Mouse (Mus musculus) heart, adult 2 months (tissue): ENCODE results near the gene St7. TPM values are rescaled to one million over a fixed set of nuclear protein-coding genes. Genes with fewer than 3 reads are reported as not detected.

Experiments used
- DNase-seq, 2 experiments: peaks; one replicate each; pipeline ENCODE4 v3.0.0; 2021
- H3K27ac ChIP-seq: fragments of 200-600 bp; 2 replicates; pipeline ENCODE4 v1.8.1; 2022
- H3K27me3 ChIP-seq: fragments of 200-500 bp; 2 replicates; pipeline ENCODE4 v1.6.1; 2012; ENCODE audit warnings: mild to moderate bottlenecking, low read length, inconsistent platforms, mixed read lengths; ENCODE audit not compliant: control insufficient read depth, insufficient read depth
- H3K36me3 ChIP-seq: fragments of 200-500 bp; 2 replicates; pipeline ENCODE4 v1.6.1; 2012; ENCODE audit warnings: low read length, inconsistent platforms; ENCODE audit not compliant: control insufficient read depth, insufficient read depth
- H3K4me1 ChIP-seq: fragments of 200-500 bp; 2 replicates; pipeline ENCODE4 v1.6.1; 2011; ENCODE audit warnings: low read length; ENCODE audit not compliant: control insufficient read depth, insufficient read depth
- H3K4me3 ChIP-seq: fragments of 200-600 bp; 2 replicates; pipeline ENCODE4 v1.8.1; 2022
- H3K79me2 ChIP-seq: fragments of 200-500 bp; replicated peaks from 2 replicates; pipeline ENCODE4 v1.6.1; 2012; ENCODE audit warnings: mild to moderate bottlenecking, inconsistent platforms, low read length, moderate library complexity, mixed read lengths; ENCODE audit not compliant: control insufficient read depth, insufficient read depth
- H3K9ac ChIP-seq: fragments of 200-500 bp; 2 replicates; pipeline ENCODE4 v1.6.1; 2012; ENCODE audit warnings: low read depth, mild to moderate bottlenecking, control low read depth, inconsistent platforms, low read length, mixed read lengths
- CTCF ChIP-seq: fragments of 200-600 bp; IDR thresholded peaks from 2 replicates; pipeline ENCODE4 v1.8.1; 2022; ENCODE audit warnings: antibody characterized with exemption, mild to moderate bottlenecking, moderate library complexity
- EP300 ChIP-seq: fragments of 200-500 bp; IDR thresholded peaks from 2 replicates; pipeline ENCODE4 v1.6.1; 2011; ENCODE audit warnings: low read depth, low read length, control low read depth; ENCODE audit not compliant: insufficient read depth
- POLR2A ChIP-seq: fragments of 200-500 bp; IDR thresholded peaks from 2 replicates; pipeline ENCODE4 v1.6.1; 2011; ENCODE audit warnings: mild to moderate bottlenecking, low read depth, low read length, control low read depth; ENCODE audit not compliant: insufficient read depth
- WGBS: fragments of 180-500 bp; shearing (Covaris S2); methylation state at CpG from one replicate; pipeline ENCODE4 v1.1.7; 2018; 5-methylcytosine and 5-hydroxymethylcytosine counted together
- intact Hi-C: fragments of 180-260 bp; cut with DNase I; formaldehyde crosslinking; loops from one replicate; pipeline ENCODE4 v1.15.1; 2025
- polyA plus RNA-seq: library from polyadenylated mRNA; depleted of rRNA; stranded (reverse); fragments of >200 nt; gene quantifications from 2 replicates; pipeline ENCODE4 v1.2.3, GENCODE M21; 2012
- total RNA-seq, 2 experiments: library from RNA; stranded (reverse); gene quantifications; 2 replicates each; pipeline ENCODE4 v1.2.3; 2021

Gene St7
- total and polyA plus RNA-seq, 3 experiments, result 12.0 to 19.5 (median 16.9) TPM

- no peaks in the 10 kb centered on the region for H3K27me3 ChIP-seq
- no peak overlapping the region for H3K27ac ChIP-seq
- H3K4me3 ChIP-seq, result no peak overlapping the region
- H3K9ac ChIP-seq, result no peak overlapping the region
- H3K79me2 ChIP-seq, result no peaks in the 10 kb centered on the region
- H3K36me3 ChIP-seq, result no peaks in the 10 kb centered on the region; the same call in 1 of the 2 replicates
- WGBS, result 97% methylated on average over 2 of the region's 2 CpGs
- DNase-seq, result no peak
- H3K4me1 ChIP-seq, result no peaks in the 10 kb centered on the region
- TF ChIP-seq EP300 (no peak), POLR2A (no peak), CTCF (no peak)
- intact Hi-C loops, result no loop called here
Observed at GRCm38 (mm10) chr6:17823614-17824013, 130.9 kb downstream of the St7 start.

GRCm38 (mm10) chr6:17824735-17825134, 132.0 kb downstream of the St7 start:
- no peak overlapping the region for H3K9ac ChIP-seq
- no peaks in the 10 kb centered on the region for H3K27me3 ChIP-seq
- no peaks in the 10 kb centered on the region; the same call in 1 of the 2 replicates for H3K36me3 ChIP-seq
- no peak overlapping the region for H3K27ac ChIP-seq
- no peaks in the 10 kb centered on the region for H3K79me2 ChIP-seq
- no peak for DNase-seq
- WGBS, result 90% methylated on average over 1 of the region's 1 CpGs
- no peaks in the 10 kb centered on the region for H3K4me1 ChIP-seq
- intact Hi-C loops, result no loop called here
- no peak for TF ChIP-seq EP300
- no peak overlapping the region for H3K4me3 ChIP-seq

GRCm38 (mm10) chr6:17828382-17828781, 135.6 kb downstream of the St7 start:
- Histone ChIP-seq H3K27me3 (no peaks in the 10 kb centered on the region), H3K27ac (no peak overlapping the region), H3K4me3 (no peak overlapping the region), H3K4me1 (no peaks in the 10 kb centered on the region), H3K36me3 (no peaks in the 10 kb centered on the region), H3K79me2 (no peaks in the 10 kb centered on the region), H3K9ac (no peak overlapping the region)
- TF ChIP-seq CTCF (no peak), POLR2A (no peak)
- intact Hi-C loops, result no loop called here
- 61% methylated on average over 4 of the region's 4 CpGs for WGBS
- DNase-seq, result no peak

- no peak overlapping the region for H3K27ac ChIP-seq
- intact Hi-C loops, result no loop called here
- H3K79me2 ChIP-seq, result no peaks in the 10 kb centered on the region
- 97% methylated on average over 1 of the region's 1 CpGs for WGBS
- H3K4me3 ChIP-seq, result no peak overlapping the region
- DNase-seq, result no peak
- H3K36me3 ChIP-seq, result no peaks in the 10 kb centered on the region
- H3K27me3 ChIP-seq, result no peaks in the 10 kb centered on the region
- H3K9ac ChIP-seq, result no peak overlapping the region
- TF ChIP-seq CTCF, result no peak
- no peak for TF ChIP-seq POLR2A
- TF ChIP-seq EP300, result no peak
- H3K4me1 ChIP-seq, result no peaks in the 10 kb centered on the region
Observed at GRCm38 (mm10) chr6:17829981-17830380, 137.2 kb downstream of the St7 start.

GRCm38 (mm10) chr6:17834493-17834892, 141.8 kb downstream of the St7 start:
- H3K27ac ChIP-seq, result no peak overlapping the region
- no peaks in the 10 kb centered on the region for H3K36me3 ChIP-seq
- peak; percentile 48 to 80 for DNase-seq
- no peaks in the 10 kb centered on the region for H3K4me1 ChIP-seq
- H3K79me2 ChIP-seq, result no peaks in the 10 kb centered on the region
- no peaks in the 10 kb centered on the region for H3K27me3 ChIP-seq
- H3K9ac ChIP-seq, result no peak overlapping the region
- TF ChIP-seq CTCF, result peak; percentile 96
- no peak for TF ChIP-seq EP300
- 38% methylated on average over 7 of the region's 7 CpGs for WGBS
- no peak overlapping the region for H3K4me3 ChIP-seq
- intact Hi-C loops, result loop anchor here (1.0 to 2.0 kb wide), 2 partner anchors 108 to 160 kb away; no protein-coding TSS in a partner anchor

GRCm38 (mm10) chr6:17835693-17836092, 143.0 kb downstream of the St7 start:
- TF ChIP-seq POLR2A (no peak), CTCF (no peak), EP300 (no peak)
- H3K4me3 ChIP-seq, result no peak overlapping the region
- 93% methylated on average over 6 of the region's 6 CpGs for WGBS
- no peaks in the 10 kb centered on the region for H3K36me3 ChIP-seq
- H3K79me2 ChIP-seq, result no peaks in the 10 kb centered on the region; the same call in 1 of the 2 replicates
- H3K9ac ChIP-seq, result no peak overlapping the region
- H3K4me1 ChIP-seq, result no peaks in the 10 kb centered on the region
- no peaks in the 10 kb centered on the region for H3K27me3 ChIP-seq
- intact Hi-C loops, result loop anchor here (2.0 kb wide), 1 partner anchor 161 kb away; no protein-coding TSS in a partner anchor
- no peak overlapping the region for H3K27ac ChIP-seq
- DNase-seq, result no peak

GRCm38 (mm10) chr6:17837676-17838075, 144.9 kb downstream of the St7 start:
- Histone ChIP-seq H3K36me3 (no peaks in the 10 kb centered on the region), H3K27me3 (no peaks in the 10 kb centered on the region), H3K79me2 (no peaks in the 10 kb centered on the region; the same call in 1 of the 2 replicates), H3K27ac (no peak overlapping the region), H3K4me3 (no peak overlapping the region), H3K4me1 (no peaks in the 10 kb centered on the region), H3K9ac (no peak overlapping the region)
- TF ChIP-seq CTCF (no peak), POLR2A (no peak), EP300 (no peak)
- no peak for DNase-seq
- whole genome bisulfite sequencing, result 82% methylated on average over 1 of the region's 1 CpGs
- intact Hi-C loops, result no loop called here
